Mouse (Mus musculus) intestine, postnatal 0 days (tissue): ENCODE results near the gene Pglyrp2. TPM values are rescaled to one million over a fixed set of nuclear protein-coding genes. Genes with fewer than 3 reads are reported as not detected.

Source experiments
- ATAC-seq: fragments of 200-750 bp; cut with Nextera tagmentation; 2 replicates; pipeline ENCODE4 v1.8.0; 2017; ENCODE audit warnings: mild to moderate bottlenecking, moderate TSS enrichment, moderate library complexity
- H3K27ac ChIP-seq: fragments of 300-500 bp; sonication (generic); 2 replicates; pipeline ENCODE4 v1.5.1; 2014; ENCODE audit warnings: mild to moderate bottlenecking, low read depth, low read length, moderate library complexity
- H3K27me3 ChIP-seq: fragments of 300-500 bp; sonication (generic); replicated peaks from 2 replicates; pipeline ENCODE4 v1.6.1; 2014; ENCODE audit warnings: low read length, mixed read lengths; ENCODE audit not compliant: control insufficient read depth, insufficient read depth
- H3K36me3 ChIP-seq: fragments of 300-500 bp; sonication (generic); 2 replicates; pipeline ENCODE4 v1.6.1; 2014; ENCODE audit warnings: mild to moderate bottlenecking, moderate library complexity; ENCODE audit not compliant: control insufficient read depth, insufficient read depth
- H3K4me1 ChIP-seq: fragments of 300-500 bp; sonication (generic); replicated peaks from 2 replicates; pipeline ENCODE4 v1.6.1; 2014; ENCODE audit warnings: antibody characterized with exemption, low read length, mixed read lengths; ENCODE audit not compliant: control insufficient read depth, insufficient read depth
- H3K4me2 ChIP-seq: fragments of 300-500 bp; sonication (generic); replicated peaks from 2 replicates; pipeline ENCODE4 v1.6.1; 2014; ENCODE audit warnings: low read depth, mild to moderate bottlenecking, moderate library complexity
- H3K4me3 ChIP-seq: fragments of 300-500 bp; sonication (generic); 2 replicates; pipeline ENCODE4 v1.5.1; 2014; ENCODE audit warnings: low read depth, low read length
- H3K9ac ChIP-seq: fragments of 300-500 bp; sonication (generic); 2 replicates; pipeline ENCODE4 v1.6.1; 2014; ENCODE audit warnings: mild to moderate bottlenecking, low read depth, low read length
- H3K9me3 ChIP-seq: fragments of 300-500 bp; sonication (generic); 2 replicates; pipeline ENCODE4 v1.6.1; 2016; ENCODE audit warnings: mixed run types; ENCODE audit not compliant: control insufficient read depth
- CTCF ChIP-seq: sonication (generic); IDR thresholded peaks from 2 replicates; pipeline ENCODE4 v1.5.1; 2016; ENCODE audit warnings: low read depth, mild to moderate bottlenecking, control low read depth, antibody characterized with exemption, moderate library complexity
- WGBS: fragments of 180-500 bp; shearing (Covaris S2); extraction: QIAGEN DNeasy Blood & Tissue Kit; methylation state at CpG from one replicate; pipeline ENCODE4 v1.1.7; 2014; 5-methylcytosine and 5-hydroxymethylcytosine counted together
- polyA plus RNA-seq: library from polyadenylated mRNA; unstranded; fragments of >200 nt; fragmentation: Nextera tagmentation; extraction: Ambion mirVana; gene quantifications from 2 replicates; pipeline ENCODE4 v1.2.1, GENCODE M21; 2015

Gene Pglyrp2
- polyA plus RNA-seq, 1 experiment from 2014 or later: 0.14 TPM

GRCm38 (mm10) chr17:32393944-32394343 is 30.0 kb downstream of the Pglyrp2 start:
- TF ChIP-seq CTCF: no peak
- no peak for ATAC-seq
- WGBS: 83% methylated on average over 10 of the region's 10 CpGs
- Histone ChIP-seq H3K4me2 (no peak overlapping the region), H3K4me1 (no peaks in the 10 kb centered on the region), H3K27ac (no peak overlapping the region), H3K4me3 (no peak overlapping the region), H3K27me3 (peaks cover 64% of the 10 kb centered on the region), H3K9ac (no peak overlapping the region), H3K36me3 (no peaks in the 10 kb centered on the region), H3K9me3 (no peaks in the 10 kb centered on the region)

GRCm38 (mm10) chr17:32389101-32389659 is 34.8 kb downstream of the Pglyrp2 start, which contains the start of gene Wiz:
Wiz (minus strand) TSS chr17:32389439.
- Histone ChIP-seq H3K4me1 (peaks cover 6% of the 10 kb centered on the region), H3K27ac (peak within 1 kb of the TSS; percentile 84), H3K9ac (peak within 1 kb of the TSS; percentile 85), H3K36me3 (peaks cover 2% of the 10 kb centered on the region; the same call in 1 of the 2 replicates), H3K4me2 (peak within 1 kb of the TSS; percentile 100), H3K4me3 (peak within 1 kb of the TSS; percentile 76), H3K27me3 (peaks cover 24% of the 10 kb centered on the region), H3K9me3 (no peaks in the 10 kb centered on the region)
- peak; percentile 88 for ATAC-seq
- no peak for TF ChIP-seq CTCF
- WGBS: 1% methylated on average over 30 of the region's 44 CpGs

- Histone ChIP-seq H3K9me3 (no peaks in the 10 kb centered on the region), H3K4me3 (peak overlapping the region; percentile 76), H3K4me1 (peaks cover 6% of the 10 kb centered on the region), H3K4me2 (peak overlapping the region; percentile 100), H3K27ac (peak overlapping the region; percentile 84), H3K36me3 (peaks cover 3% of the 10 kb centered on the region), H3K27me3 (peaks cover 19% of the 10 kb centered on the region), H3K9ac (peak overlapping the region; percentile 85)
- TF ChIP-seq CTCF: no peak
- WGBS: under 1% methylated on average over 29 of the region's 39 CpGs
- ATAC-seq: peak; percentile 64
Measured at GRCm38 (mm10) chr17:32388370-32389100, 35.4 kb downstream of the Pglyrp2 start.

GRCm38 (mm10) chr17:32387986-32388369 is 36.0 kb downstream of the Pglyrp2 start:
- 44% methylated on average over 7 of the region's 7 CpGs for WGBS
- H3K27ac ChIP-seq: no peak overlapping the region; the same call in 1 of the 2 replicates
- no peak for TF ChIP-seq CTCF
- no peaks in the 10 kb centered on the region for H3K9me3 ChIP-seq
- H3K9ac ChIP-seq: peak overlapping the region; percentile 85; the same call in 1 of the 2 replicates
- H3K36me3 ChIP-seq: peaks cover 6% of the 10 kb centered on the region
- peak overlapping the region; percentile 100 for H3K4me2 ChIP-seq
- H3K4me3 ChIP-seq: peak overlapping the region; percentile 76
- peaks cover 6% of the 10 kb centered on the region for H3K4me1 ChIP-seq
- peaks cover 13% of the 10 kb centered on the region for H3K27me3 ChIP-seq
- ATAC-seq: no peak

- 69% methylated on average over 9 of the region's 9 CpGs for WGBS
- H3K9ac ChIP-seq: no peak overlapping the region
- H3K36me3 ChIP-seq: peaks cover 9% of the 10 kb centered on the region
- H3K27ac ChIP-seq: no peak overlapping the region
- H3K27me3 ChIP-seq: peaks cover 8% of the 10 kb centered on the region
- no peak for ATAC-seq
- H3K4me2 ChIP-seq: no peak overlapping the region
- H3K9me3 ChIP-seq: no peaks in the 10 kb centered on the region
- peaks cover 6% of the 10 kb centered on the region for H3K4me1 ChIP-seq
- no peak overlapping the region for H3K4me3 ChIP-seq
- peak; percentile 73 for TF ChIP-seq CTCF
Measured at GRCm38 (mm10) chr17:32386659-32387432, 37.1 kb downstream of the Pglyrp2 start.

GRCm38 (mm10) chr17:32383661-32384060 is 40.3 kb downstream of the Pglyrp2 start:
- Histone ChIP-seq H3K4me2 (no peak overlapping the region), H3K4me3 (no peak overlapping the region), H3K27me3 (no peaks in the 10 kb centered on the region), H3K27ac (no peak overlapping the region), H3K9ac (no peak overlapping the region), H3K4me1 (peaks cover 6% of the 10 kb centered on the region), H3K36me3 (peaks cover 10% of the 10 kb centered on the region), H3K9me3 (no peaks in the 10 kb centered on the region)
- TF ChIP-seq CTCF: no peak
- WGBS: 89% methylated on average over 5 of the region's 5 CpGs
- ATAC-seq: no peak
